Mouse (Mus musculus): Measurements from ENCODE around the gene Chit1.

DNA sequence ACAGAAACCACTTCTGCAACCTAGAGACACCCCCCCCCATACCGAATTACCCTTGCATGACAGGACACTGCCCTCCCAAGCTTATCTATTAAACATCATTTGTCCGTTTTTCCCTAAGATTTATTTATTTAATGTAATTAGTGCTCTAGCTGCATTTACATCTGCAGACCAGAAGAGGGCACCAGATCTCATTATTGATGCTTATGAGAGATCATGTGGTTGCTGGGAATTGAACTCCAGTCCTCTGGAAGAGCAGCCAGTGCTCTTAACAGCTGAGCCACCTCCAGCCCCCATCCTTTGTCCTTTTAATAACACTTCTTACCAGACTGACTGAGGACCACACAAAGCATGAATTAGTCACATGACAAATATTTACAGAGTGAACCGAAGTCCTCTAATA, 43.6 kb downstream of the Chit1 start:
- TF ChIP-seq TAL1 (IDR thresholded peaks at IDR 0.05; ENCODE audit: low read length) (no peak), GATA1 (IDR thresholded peaks at IDR 0.05; ENCODE audit: low read length) (no peak)
